Mouse (Mus musculus): Measurements from ENCODE around the gene Ybey.
A peak's percentile ranks its signal among the peaks of the same experiment; 100 is the strongest.

Gene Ybey

DNA sequence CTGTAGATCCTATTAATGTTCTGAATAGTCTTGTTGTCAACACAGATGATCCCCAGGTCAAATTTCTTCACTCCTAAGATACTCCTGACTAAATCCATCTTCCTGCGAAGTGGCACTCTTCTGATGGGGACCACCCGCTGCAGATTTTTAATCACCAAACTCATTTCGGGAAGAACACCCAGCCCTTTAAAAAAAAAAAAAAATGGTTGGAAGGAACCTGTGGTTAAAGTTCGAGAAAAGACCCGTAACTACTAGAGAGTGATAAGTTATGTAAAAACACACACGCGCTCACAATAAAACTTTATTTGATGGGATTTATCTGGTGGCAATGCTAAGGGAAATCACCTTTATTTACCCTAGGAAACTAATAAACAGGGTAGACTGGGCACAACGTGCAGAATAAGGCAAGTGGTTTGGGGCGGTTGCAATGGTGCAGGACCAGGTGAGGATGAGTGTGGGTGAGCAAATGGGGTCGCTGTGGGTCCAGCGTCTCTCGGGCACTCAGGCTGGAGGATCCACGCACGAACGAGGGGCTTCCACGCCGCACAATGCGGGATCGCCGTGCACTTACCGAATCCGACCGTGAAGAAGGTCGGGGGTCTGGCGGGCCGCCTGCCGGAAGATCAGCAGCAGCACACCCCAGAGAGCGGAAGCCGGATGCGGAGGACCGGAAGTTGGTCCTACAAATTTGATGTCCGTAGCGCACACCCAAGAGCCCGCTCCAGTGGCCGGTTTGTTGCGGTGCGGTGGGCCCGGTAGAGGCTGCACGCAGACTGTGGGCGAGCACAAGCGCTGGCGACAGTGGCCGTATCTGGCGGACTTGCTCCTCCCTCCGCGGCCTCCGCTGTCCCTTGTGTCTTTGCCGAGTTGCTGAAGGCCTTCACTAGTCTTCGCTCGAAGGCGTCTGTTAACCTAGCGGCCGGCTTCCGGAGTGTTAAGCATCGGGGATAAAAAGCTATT, at the start of gene Ybey, which contains the start of gene Mcm3ap:
Gene Ybey (minus strand): TSS at position 912 of the 960 bp plus-strand sequence.
Gene Mcm3ap (plus strand): TSS at position 725 of the 960 bp plus-strand sequence.
- DNase-seq (ENCODE audit: low spot score): peak; percentile 90

DNA sequence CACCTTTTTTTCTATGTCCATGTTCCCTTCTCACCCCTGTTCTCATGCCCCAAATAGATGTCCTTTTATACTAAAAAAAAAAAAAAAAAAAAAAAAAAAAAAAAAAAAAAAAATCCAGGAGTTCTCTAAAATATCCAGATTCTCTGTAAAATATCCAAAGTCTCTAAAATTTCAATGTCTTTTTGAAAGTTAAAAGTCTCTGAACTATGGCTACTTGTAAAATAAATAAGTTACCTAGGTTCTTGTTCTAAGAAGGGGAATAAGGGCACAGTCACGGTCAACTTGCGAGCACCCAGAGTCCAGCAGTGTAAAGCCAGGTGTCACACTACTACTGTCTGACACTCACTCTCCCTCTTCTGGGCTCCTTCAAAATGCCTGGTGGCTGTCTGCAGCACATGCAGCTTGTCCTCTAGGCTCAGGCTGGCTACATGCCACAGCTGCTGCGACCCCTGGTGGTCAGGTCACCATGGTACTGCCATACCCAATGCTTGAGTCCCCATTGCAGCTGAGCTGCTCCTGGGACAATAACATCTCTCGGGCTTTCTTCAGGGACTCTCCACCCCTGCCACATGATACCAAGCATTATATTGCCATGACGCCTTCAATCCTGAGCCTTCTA, 44.2 kb upstream of the Ybey start:
- peak; percentile 51 for DNase-seq (ENCODE audit: low spot score)

DNA sequence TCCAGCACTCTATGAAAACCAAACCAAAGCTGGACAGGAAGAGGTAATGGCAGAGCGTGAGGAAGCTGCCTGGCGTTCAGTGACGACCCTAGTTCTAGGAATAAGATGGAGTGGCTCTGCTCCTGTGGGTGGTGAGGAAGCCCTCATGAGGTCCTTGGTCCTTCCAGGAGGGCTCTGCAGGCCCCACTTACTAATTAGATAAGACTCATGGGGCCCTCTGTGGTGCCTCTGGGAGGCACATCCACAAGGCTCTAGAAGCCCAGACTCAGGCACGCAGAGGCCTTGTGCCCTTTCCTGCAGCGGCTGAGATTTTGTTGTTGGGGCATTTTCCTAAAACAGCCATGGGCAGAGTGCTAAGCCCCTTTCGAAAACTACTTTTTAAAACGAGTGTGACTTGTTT, 37.0 kb upstream of the Ybey start:
- DNase-seq (ENCODE audit: low spot score): no peak

DNA sequence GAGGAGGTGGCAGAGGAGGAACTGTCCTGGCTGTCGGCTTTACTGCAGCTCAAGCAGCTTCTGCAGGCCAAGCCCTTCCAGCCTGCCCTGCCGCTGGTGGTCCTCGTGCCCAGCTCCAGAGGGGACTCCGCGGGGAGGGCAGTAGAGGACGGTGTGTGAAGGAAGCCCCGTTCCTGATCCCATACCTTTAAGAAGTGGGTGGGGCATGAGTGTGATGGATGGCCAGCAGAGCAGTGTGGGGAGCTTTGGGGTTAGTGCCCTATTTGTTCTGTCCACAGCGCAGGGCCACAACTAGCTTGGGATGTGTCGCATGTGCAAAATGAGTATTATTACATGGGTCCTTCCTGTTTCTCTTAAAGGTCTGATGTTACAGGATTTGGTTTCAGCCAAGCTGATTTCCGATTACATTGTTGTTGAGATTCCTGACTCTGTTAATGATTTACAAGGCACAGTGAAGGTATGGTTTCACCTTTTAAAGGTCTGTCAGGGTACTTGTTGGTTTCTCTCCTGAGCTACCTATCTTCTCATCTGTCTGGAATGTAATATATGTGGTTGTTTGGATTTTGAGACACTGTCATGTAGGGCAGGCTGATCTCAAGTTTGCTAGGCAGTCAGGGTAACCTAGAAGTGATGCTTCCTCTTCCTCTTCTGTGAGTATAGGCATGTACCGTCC, 35.5 kb upstream of the Ybey start:
- no peak for DNase-seq (ENCODE audit: low spot score)

DNA sequence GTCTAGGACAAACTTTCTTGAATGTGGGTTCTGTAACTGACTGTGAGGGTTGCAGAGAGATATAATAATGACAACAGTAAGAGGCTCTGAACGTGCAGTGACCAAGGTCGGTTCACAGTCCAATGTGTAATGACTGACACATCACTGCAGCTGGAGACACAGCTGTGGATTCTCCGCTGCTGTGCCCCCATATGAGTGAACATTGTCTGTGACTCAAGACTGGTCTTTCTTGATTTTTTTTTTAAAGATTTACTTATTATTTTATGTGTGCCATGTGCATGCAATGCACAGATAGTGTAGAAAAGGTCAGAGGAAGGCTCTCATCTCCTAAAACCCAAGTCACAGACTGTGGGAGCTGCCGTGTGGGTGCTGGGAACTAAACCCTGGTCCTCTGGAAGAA, 28.6 kb upstream of the Ybey start:
- DNase-seq (ENCODE audit: low spot score): no peak

DNA sequence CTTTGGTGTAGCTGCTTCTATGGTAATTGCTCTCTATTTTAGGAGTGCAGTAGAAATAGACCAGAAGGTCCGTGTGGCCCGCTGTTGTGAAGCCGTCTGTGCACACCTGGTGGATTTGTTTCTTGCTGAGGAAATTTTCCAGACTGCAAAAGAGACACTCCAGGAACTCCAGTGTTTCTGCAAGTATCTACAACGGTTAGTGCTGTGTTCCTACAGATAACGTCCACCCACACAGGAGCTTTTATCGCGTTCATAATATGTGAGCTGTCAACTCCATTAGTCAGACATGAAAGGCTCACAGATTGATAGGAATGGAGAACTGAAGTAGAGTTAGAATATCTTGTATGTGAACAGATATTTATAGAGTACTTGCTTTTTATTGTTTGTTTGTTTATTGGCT, 27.5 kb upstream of the Ybey start:
- no peak for DNase-seq (ENCODE audit: low spot score)

DNA sequence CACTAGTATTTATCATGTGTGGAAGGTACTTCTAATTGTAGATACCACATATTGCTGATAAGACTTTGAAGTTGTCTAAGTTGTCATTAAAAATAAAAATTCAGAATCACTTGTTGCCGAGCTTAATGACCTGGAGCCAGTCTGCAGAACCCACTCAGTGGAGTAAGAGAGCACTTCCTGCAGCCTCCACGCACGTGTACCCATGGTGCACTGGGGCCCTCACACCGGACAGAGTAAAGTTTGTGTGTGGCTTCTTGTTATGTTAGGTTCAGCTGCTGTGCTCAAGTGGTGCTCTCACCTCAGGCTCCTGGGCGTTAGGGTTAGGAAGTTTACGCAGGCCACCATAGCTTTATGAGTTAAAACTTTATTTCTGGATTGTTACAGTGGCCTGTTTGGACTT, 26.6 kb upstream of the Ybey start:
- DNase-seq (ENCODE audit: low spot score): no peak

DNA sequence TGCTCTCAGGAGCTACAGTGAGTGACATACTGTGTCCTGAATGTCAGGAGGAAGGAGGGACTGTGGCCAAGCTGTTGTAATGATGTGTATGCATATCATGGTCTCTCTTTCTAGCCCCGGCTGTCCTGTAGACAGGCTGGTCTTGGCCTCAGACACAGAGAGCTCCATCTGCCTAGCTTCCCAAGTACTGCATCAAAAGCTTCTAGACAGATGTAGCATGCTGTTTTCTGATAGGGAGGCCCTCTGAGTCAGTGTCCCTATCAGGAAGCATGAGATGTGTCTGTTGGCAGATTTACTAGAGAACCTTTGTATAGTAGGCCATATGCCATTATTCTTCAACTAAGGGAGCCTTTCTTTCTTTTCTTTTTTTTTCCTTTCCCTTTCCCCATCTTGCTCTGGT, 24.6 kb upstream of the Ybey start:
- no peak for DNase-seq (ENCODE audit: low spot score)

DNA sequence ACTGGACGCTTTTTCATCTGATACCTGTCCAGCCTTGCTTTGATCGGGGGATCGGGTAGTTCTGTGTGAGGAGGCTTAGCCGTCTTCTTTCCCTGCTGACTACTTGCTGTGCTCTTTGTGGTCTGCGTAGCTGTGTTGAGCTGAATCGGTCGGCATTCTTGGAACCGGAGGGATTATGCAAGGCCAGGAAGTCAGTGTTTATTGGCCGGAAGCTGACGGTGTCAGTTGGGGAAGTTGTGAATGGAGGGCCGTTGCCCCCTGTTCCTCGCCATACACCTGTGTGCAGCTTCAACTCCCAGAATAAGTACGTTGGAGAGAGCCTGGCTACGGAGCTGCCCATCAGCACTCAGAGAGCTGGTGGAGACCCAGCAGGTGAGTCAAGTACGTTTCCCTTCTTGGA, 20.3 kb upstream of the Ybey start:
- DNase-seq (ENCODE audit: low spot score): no peak

DNA sequence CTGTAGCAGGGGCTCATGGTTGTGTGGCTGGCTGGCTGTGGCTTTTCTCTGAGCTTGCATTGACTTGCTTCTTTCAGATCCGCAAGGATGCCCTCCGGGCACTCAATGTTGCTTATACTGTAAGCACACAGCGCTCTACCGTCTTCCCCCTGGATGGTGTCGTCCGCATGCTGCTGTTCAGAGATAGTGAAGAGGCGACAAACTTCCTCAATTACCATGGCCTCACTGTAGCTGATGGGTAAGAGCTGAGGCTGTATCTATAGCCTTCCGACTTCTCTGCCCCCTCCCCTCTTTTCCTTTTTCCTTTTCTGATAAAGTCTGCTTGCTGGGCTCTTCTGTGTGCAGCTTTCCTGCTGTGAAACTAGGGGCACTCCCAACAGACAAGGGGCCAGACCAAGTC, 19.4 kb upstream of the Ybey start:
- DNase-seq (ENCODE audit: low spot score): no peak

DNA sequence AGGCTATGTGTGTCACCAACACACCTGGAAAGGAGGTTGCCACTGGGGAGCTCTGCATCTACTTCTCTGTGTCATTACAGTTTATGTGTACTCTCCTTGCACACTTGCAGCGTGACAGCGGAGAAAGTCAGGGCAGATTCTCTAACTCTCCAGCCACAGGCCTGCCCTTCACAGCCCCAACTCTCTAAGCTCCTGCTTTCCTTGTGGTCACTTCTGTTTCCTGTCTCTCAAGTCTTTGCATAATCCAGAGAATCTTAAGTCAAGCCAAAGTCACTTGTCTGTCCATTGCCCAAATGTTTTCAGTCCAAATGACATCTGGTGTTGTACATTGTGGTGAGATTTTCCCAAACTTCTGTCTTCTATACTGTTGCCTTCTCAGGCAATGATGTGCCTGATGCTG, 17.4 kb upstream of the Ybey start:
- DNase-seq (ENCODE audit: low spot score): no peak

DNA sequence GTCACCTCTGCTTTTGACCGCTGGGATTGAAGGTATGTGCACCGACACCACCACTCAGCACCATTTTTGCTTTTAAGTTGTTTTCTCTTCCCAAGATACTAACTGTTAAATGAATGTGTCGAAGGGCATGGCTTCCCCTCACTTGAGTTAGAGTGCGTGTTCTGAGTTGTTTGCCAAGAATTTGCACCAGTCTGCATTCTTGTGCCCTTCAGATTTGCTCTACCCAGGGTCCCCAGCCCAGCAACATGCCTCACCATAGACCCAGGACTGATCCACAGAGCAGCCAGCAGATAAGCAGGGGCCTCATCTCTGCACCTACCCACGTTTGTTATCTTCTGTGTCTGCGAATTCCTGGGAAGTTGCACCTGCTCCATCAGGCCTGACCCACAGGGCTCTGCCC, 12.6 kb upstream of the Ybey start:
- DNase-seq (ENCODE audit: low spot score): no peak

DNA sequence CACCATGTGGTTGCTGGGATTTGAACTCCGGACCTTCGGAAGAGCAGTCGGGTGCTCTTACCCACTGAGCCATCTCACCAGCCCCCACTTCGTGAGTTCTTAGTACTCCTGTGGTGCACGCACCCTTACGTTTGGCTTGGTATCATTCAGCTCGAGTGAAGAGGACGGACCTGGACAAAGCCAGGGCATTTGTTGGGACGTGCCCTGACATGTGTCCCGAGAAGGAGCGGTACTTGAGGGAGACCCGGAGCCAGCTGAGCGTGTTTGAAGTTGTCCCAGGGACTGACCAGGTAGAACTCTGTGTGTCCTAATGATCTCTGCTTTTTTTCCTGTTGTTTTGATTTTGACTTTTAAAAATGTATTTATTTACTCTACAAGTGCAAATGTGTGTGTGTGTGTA, 11.9 kb upstream of the Ybey start:
- no peak for DNase-seq (ENCODE audit: low spot score)

DNA sequence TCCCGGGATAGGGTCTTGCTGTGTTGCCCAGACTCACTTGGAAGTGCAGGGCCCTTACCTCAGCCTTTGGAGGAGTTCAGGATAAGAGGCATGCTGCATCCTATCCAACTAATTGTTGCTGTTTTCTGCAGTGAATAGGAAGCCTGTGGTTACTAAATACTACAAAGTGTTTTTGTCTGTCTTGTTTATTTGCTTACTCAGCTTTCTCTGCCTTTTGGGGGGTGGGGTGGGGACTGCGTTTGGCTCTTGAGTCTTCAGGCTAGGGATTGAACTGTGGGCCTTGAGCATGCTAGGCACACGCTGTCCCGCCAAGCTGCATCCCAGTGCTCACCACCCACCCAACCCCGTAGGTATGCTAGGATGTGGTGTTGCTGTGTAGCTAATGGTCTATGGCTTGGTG, 4.8 kb upstream of the Ybey start:
- no peak for DNase-seq (ENCODE audit: low spot score)

DNA sequence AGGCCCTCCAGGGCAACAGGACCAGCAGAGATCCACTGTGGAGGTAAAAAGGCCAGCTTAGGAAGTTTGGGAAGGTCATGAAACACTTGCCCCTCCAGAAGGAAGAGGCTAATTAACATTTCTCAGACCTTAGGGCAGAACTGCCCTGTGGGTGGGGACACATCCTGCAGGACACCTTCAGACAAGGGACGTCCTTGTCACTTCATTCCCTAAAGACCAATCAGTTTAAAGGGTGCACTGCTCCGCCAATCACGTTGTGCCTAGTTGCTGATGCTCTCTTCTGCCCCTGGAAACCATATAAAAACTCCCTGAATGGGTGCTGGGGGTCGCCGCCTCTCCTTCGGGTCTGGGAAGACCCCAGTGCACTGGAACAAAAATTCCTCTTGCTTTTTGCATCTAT, 6.2 kb downstream of the Ybey start:
- no peak for DNase-seq (ENCODE audit: low spot score)

DNA sequence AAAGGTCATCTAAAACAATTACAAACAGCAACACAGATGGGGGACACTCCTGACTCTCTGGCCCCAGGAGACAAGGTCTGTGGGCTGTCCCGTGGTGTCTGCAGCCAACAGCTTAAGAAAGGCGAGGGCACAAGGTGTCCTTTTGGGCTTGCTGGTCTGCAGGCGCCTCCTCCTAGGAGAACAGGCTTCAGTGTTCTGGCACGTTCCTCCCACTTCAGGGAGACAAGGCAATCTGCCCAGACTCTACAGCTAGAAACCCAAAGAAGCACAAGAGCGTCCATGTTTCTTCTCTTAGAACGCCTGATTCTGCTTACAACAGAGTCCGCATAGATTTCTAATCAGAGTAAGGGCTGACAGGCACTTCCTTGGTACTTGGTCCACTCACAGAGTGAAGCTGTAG, 6.6 kb downstream of the Ybey start:
- DNase-seq (ENCODE audit: low spot score): peak; percentile 62

DNA sequence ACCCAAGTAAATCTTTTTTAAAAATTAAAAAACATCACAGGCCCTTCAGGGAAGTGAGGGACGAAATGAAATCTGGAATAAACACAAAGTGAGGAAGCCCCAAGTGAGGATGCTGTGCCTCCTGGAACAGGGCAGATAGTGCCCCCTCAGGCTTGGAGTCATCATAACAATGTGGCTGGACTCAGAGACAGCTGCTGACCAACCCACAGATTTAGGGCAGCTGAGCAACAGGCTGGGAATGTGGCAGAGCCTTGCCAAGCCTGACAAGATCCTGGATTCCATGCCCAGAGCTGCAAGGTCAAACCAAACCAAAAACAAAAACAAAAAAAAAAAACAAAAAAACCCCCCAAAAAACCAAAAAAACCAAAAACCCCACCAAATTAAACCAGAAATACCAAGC, 7.7 kb downstream of the Ybey start:
- no peak for DNase-seq (ENCODE audit: low spot score)

DNA sequence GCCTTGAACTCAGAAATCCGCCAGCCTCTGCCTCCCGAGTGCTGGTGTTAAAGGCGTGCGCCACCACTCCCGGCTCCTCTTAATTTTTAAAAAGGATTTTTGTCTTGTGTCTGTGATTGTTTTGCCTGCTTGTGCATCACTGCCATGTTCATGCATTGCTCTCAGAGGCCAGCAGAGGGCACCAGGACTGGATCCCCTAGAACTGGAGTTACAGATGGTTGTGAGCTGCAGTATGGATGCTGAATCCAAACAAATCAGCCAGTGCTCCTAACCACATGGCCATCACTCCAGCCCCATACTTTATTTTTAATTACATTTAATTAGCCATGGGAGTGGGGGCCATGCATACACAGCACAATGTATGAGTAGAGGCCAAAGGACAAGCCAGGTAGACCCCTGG, 13.6 kb downstream of the Ybey start:
- DNase-seq (ENCODE audit: low spot score): no peak

DNA sequence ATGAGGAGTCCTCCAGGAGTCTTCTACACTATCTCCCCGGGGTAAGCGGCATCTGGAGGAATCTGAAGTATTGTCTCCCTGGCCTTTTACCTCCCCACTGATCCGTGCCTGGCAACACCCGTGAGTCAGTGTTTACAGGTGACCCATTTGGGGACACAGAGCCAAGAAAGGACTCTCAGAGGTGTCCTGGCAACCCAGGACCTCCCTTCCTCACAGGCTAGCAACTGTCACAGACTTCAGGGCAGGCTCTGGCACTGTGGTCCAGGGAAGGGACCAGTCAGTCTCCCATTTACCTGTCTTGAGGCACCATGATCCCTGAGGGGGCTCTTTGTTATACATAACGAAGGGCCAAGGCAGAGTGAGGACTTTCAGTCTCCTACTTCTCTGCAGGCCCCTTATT, 20.1 kb downstream of the Ybey start, which contains the start of gene 2610028H24Rik:
Gene 2610028H24Rik (plus strand): TSS at position 231 of the 400 bp plus-strand sequence.
- no peak for DNase-seq (ENCODE audit: low spot score)

DNA sequence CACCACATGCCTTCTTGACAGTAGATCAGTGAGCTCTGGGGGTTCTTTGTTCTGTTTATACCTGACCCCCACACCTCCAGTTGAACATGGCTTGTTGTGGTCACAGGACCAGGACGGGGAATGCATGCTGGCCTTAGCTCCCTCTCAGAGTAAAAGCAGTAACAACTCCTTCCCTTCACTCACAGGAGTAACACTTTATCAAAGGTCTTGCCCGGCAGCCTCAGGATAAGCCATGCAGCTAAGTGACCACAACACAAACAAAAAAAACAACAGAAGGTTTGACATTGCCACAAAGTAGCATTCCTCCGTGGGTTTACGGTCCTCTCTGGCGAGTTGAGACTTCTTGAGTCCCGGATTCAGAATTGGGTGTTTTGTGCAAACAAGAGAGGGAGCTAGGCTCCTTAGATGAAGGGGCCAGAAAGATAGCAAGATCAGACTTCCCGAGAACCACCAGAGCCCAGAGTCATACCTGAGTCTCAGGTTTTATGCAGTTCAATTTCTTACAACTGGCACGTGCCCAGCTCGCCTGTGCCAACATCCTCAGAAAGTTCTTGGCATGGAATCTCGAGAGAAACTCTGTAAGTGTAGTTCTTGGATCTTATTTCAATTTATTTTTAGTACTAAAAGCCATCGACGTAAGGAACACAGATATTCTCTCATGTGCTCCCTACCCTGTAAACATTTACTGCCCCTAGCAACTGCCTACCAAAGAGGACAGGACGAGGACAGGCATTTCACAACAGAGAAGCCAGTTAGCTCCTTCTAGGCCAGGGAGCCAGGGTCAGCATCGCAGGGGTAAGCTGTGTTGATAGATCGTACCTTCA, 21.3 kb downstream of the Ybey start:
- DNase-seq (ENCODE audit: low spot score): peak; percentile 77

DNA sequence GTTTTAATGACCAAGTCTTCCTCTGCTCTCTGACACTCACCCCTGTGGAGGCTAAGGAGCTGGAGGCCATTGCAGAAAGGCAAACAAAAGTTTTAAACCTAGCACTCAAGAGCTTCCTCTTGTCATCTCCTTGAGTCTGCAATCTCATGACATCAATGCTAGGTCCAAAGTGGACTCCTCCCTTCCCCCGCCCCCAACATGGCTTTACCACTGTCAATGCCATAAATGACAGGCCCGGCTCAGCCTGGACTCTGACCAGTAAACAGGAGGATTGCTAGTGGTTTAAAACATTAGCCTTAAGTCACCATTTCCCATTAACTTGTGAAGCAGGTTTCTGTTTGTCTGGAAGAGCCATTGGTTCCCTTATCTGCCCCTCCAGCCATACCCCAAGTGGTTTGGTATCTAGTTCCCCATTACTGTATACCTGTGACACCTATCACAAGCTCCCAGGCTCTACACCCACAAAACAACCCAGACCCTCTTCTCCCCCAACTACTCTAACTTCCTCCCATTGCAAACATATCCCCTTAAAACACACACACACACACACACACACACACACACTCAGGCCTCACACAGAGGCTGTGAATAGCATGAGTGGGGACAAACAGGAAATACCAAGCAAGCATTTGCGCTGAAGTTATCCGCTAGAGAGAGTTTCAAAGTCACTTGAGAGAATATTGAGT, 22.8 kb downstream of the Ybey start:
- DNase-seq (ENCODE audit: low spot score): no peak
